Mouse (Mus musculus) lung, embryonic 14.5 days (tissue): ENCODE measurements around the gene Gm20481. TPM values are rescaled to one million over a fixed set of nuclear protein-coding genes. Genes with fewer than 3 reads are reported as not detected.

Source experiments
- ATAC-seq: fragments of 200-750 bp; cut with Nextera tagmentation; 2 replicates; pipeline ENCODE4 v1.8.0; 2017; ENCODE audit warnings: mild to moderate bottlenecking, moderate TSS enrichment, moderate library complexity; ENCODE audit not compliant: insufficient read depth
- DNase-seq: peaks from one replicate; pipeline ENCODE4 v3.0.0-alpha.2; 2015
- H3K27ac ChIP-seq: fragments of 300-500 bp; sonication (generic); 2 replicates; pipeline ENCODE4 v1.5.1; 2014; ENCODE audit warnings: low read depth, mild to moderate bottlenecking, moderate library complexity
- H3K27me3 ChIP-seq: fragments of 300-500 bp; sonication (generic); 2 replicates; pipeline ENCODE4 v1.6.1; 2014; ENCODE audit warnings: low read length, control low read depth; ENCODE audit not compliant: insufficient read depth
- H3K36me3 ChIP-seq: fragments of 300-500 bp; sonication (generic); 2 replicates; pipeline ENCODE4 v1.6.1; 2014; ENCODE audit warnings: control low read depth; ENCODE audit not compliant: insufficient read depth
- H3K4me1 ChIP-seq: fragments of 300-500 bp; sonication (generic); 2 replicates; pipeline ENCODE4 v1.6.1; 2014; ENCODE audit warnings: antibody characterized with exemption, control low read depth; ENCODE audit not compliant: insufficient read depth
- H3K4me2 ChIP-seq: fragments of 300-500 bp; sonication (generic); 2 replicates; pipeline ENCODE4 v1.6.1; 2014; ENCODE audit warnings: mild to moderate bottlenecking
- H3K4me3 ChIP-seq: fragments of 300-500 bp; sonication (generic); 2 replicates; pipeline ENCODE4 v1.5.1; 2014; ENCODE audit warnings: low read depth, low read length
- H3K9ac ChIP-seq: fragments of 300-500 bp; sonication (generic); 2 replicates; pipeline ENCODE4 v1.6.1; 2014
- H3K9me3 ChIP-seq: fragments of 300-500 bp; sonication (generic); 2 replicates; pipeline ENCODE4 v1.6.1; 2016; ENCODE audit warnings: low read depth, low read length, control low read depth
- CTCF ChIP-seq: IDR thresholded peaks from 2 replicates; pipeline ENCODE4 v1.5.1; 2016; ENCODE audit warnings: antibody characterized with exemption, low read depth
- WGBS: fragments of 180-500 bp; shearing (Covaris S2); extraction: QIAGEN DNeasy Blood & Tissue Kit; methylation state at CpG from one replicate; pipeline ENCODE4 v1.1.7; 2014; 5-methylcytosine and 5-hydroxymethylcytosine counted together
- polyA plus RNA-seq: library from polyadenylated mRNA; unstranded; fragments of >200 nt; fragmentation: Nextera tagmentation; extraction: Ambion mirVana; gene quantifications from 2 replicates; pipeline ENCODE4 v1.2.1, GENCODE M21; 2014

Gene Gm20481
- polyA plus RNA-seq, 1 experiment from 2014 or later = not detected

DNA sequence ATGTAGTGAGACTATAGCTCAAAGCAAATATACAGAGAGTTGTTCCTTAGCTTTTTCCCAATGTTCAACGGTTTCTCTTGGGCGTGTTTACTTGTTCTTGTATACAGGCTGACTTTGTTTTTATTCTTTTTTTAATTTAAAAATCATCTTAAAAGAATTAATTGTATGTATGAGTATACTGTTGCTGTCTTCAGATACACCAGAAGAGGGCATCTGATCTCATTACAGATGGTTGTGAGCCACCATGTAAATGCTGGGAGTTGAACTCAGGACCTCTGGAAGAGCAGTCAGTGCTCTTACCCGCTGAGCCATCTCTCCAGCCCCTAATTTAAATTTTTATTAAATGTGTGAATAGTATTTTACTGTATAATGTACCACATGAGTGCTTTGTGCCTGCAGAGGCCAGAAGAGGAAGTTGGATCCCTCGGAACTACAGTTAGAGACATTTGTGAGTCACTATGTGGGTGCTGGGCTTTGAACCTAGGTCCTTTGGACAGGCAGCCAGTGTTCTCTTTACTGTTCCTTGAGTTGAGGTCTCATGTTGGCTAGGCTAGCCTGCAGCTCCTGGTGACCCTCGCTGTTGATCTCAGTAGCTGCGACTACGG lies 37.8 kb downstream of the Gm20481 start:
- ATAC-seq = no peak
- Histone ChIP-seq H3K4me1 (peaks cover 9% of the 10 kb centered on the region), H3K4me2 (no peak overlapping the region), H3K27me3 (no peaks in the 10 kb centered on the region), H3K27ac (no peak overlapping the region), H3K9ac (no peak overlapping the region), H3K36me3 (peaks cover 90% of the 10 kb centered on the region), H3K9me3 (no peaks in the 10 kb centered on the region), H3K4me3 (no peak overlapping the region)
- WGBS = 94% methylated on average over 7 of the region's 7 CpGs
- TF ChIP-seq CTCF = no peak
- no peak for DNase-seq

DNA sequence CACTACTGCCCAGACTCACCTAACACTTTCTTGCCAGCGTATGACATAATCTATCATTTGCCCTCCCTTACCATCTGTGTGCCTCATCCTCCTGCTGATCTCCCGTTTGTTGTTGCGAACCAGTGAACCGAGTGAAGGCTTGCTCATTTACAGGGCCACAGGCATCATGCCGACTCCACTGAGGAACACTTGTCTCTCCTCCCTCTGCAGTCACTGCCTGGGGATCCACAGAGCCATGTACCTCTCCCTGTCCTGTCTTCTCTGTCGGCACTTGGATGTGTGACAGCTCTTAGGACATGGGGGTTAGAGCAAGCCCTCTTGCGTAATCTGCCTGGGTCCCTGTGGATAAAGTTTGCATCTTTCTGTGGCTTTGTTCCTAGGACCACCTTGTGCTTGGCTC lies 39.9 kb downstream of the Gm20481 start:
- Histone ChIP-seq H3K27me3 (no peaks in the 10 kb centered on the region), H3K27ac (no peak overlapping the region), H3K9ac (no peak overlapping the region), H3K4me1 (no peaks in the 10 kb centered on the region), H3K9me3 (no peaks in the 10 kb centered on the region), H3K36me3 (peaks cover 96% of the 10 kb centered on the region), H3K4me3 (no peak overlapping the region), H3K4me2 (no peak overlapping the region)
- DNase-seq (no peak), ATAC-seq (no peak)
- 85% methylated on average over 7 of the region's 7 CpGs for WGBS
- TF ChIP-seq CTCF = no peak

DNA sequence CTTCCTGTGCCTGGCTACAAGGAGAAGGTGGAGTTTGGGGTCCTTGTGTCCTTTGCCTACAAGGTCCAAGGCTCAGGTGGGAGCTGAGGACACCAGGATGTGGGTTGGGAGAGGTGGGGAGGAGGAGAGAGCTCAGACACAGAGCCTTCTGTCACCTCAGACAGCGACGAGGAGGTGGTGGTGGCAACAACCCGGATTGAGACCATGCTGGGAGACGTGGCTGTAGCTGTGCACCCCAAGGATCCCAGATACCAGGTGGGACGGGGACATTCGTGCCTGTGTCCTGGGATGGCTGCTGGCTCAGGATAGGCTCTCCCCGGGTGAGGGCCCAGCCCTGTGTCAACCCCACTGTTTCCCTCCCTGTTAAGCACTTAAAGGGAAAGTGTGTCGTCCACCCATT lies 41.7 kb downstream of the Gm20481 start:
- Histone ChIP-seq H3K36me3 (peaks cover 99% of the 10 kb centered on the region), H3K9me3 (no peaks in the 10 kb centered on the region), H3K27ac (no peak overlapping the region), H3K4me2 (no peak overlapping the region), H3K4me1 (no peaks in the 10 kb centered on the region), H3K4me3 (no peak overlapping the region), H3K9ac (no peak overlapping the region), H3K27me3 (no peaks in the 10 kb centered on the region)
- DNase-seq (no peak), ATAC-seq (no peak)
- WGBS = 86% methylated on average over 8 of the region's 8 CpGs
- no peak for TF ChIP-seq CTCF

DNA sequence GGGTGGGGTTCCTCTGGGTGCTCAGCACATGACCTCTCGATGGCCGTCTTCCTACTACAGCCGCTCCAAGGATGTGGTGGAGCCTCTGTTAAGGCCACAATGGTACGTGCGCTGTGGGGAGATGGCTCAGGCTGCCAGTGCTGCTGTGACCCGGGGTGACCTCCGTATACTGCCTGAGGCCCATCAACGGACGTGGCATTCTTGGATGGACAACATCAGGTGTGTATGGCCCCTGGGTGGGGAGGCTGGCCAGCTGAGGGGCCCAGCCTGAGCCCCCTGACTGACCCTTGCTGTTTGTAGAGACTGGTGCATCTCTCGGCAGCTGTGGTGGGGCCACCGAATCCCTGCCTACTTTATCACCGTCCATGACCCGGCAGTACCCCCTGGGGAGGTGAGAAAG lies 42.7 kb downstream of the Gm20481 start:
- Histone ChIP-seq H3K27me3 (no peaks in the 10 kb centered on the region), H3K4me1 (no peaks in the 10 kb centered on the region), H3K9me3 (no peaks in the 10 kb centered on the region), H3K36me3 (peaks cover 97% of the 10 kb centered on the region), H3K9ac (no peak overlapping the region), H3K4me2 (no peak overlapping the region), H3K4me3 (no peak overlapping the region), H3K27ac (no peak overlapping the region)
- DNase-seq (no peak), ATAC-seq (no peak)
- 77% methylated on average over 13 of the region's 13 CpGs for WGBS
- TF ChIP-seq CTCF = no peak

DNA sequence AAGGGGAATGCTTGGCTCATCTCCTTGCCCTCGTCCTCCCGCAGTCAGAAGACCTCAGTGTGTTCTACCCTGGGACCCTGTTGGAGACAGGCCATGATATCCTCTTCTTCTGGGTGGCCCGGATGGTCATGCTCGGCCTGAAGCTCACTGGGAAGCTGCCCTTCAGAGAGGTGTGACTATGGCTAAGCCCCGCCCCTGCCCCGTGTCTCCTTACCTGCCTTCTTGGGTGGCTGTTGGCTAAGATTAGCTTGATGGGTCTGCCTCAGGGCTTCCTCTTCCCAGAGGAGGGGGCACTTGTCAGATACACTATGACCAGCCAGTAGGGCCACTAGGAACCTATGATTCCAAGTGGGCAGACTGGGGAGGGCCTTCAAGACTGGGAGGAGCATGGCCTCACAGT lies 43.5 kb downstream of the Gm20481 start:
- no peaks in the 10 kb centered on the region for H3K27me3 ChIP-seq
- H3K27ac ChIP-seq = no peak overlapping the region
- no peak overlapping the region for H3K9ac ChIP-seq
- 71% methylated on average over 6 of the region's 6 CpGs for WGBS
- ATAC-seq = no peak
- DNase-seq = no peak
- peaks cover 93% of the 10 kb centered on the region for H3K36me3 ChIP-seq
- no peak overlapping the region for H3K4me2 ChIP-seq
- no peak for TF ChIP-seq CTCF
- H3K4me3 ChIP-seq = no peak overlapping the region
- H3K4me1 ChIP-seq = no peaks in the 10 kb centered on the region
- no peaks in the 10 kb centered on the region for H3K9me3 ChIP-seq

DNA sequence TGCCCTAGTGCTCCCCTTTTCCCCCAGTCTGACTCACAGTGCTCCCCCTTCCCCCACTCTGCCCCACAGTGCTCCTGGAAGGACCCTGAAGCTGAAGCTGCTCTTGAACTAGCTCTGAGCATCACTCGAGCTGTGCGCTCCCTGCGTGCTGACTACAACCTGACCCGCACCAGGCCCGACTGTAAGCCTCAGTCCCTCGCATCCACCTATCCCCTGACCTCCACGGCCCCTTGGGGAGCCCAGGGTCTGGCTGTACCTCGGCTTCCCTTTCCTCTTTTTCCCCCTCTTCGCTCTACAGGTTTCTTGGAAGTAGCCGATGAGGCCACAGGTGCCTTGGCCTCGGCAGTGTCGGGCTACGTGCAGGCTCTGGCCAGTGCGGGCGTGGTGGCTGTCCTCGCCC lies 45.6 kb downstream of the Gm20481 start:
- no peak for TF ChIP-seq CTCF
- H3K9me3 ChIP-seq = no peaks in the 10 kb centered on the region
- H3K27ac ChIP-seq = no peak overlapping the region
- ATAC-seq (no peak), DNase-seq (no peak)
- H3K27me3 ChIP-seq = no peaks in the 10 kb centered on the region
- H3K9ac ChIP-seq = no peak overlapping the region
- H3K4me2 ChIP-seq = no peak overlapping the region
- H3K4me3 ChIP-seq = no peak overlapping the region
- H3K36me3 ChIP-seq = peaks cover 72% of the 10 kb centered on the region
- 91% methylated on average over 16 of the region's 16 CpGs for WGBS
- H3K4me1 ChIP-seq = no peaks in the 10 kb centered on the region

DNA sequence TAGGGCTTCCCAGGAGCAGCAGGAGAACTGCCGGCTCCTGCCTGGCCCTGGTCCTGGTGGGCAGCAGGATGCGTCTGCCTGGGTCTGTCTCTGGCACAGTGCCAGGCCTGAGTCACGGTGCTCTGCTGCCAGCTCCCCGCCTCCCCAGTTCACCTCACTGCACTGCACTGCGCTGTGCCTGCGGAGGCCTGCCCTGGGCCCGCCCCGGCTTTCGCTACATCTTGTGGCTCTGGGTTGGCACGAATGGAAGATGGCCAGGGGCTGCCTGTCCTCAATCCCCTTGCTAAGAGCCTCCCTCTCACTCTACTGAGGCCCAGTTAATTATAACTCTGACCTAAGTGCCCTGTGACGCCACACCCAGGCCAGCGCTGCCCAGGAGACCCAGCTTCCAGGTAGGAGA lies 46.7 kb downstream of the Gm20481 start, which contains the start of gene Vwa7:
TSS of gene Vwa7 (plus strand) at position 204 of the 400 bp plus-strand sequence.
- Histone ChIP-seq H3K4me1 (no peaks in the 10 kb centered on the region), H3K36me3 (peaks cover 62% of the 10 kb centered on the region), H3K27ac (no peak within 1 kb of the TSS), H3K4me3 (no peak within 1 kb of the TSS), H3K27me3 (no peaks in the 10 kb centered on the region), H3K4me2 (no peak within 1 kb of the TSS), H3K9ac (no peak within 1 kb of the TSS), H3K9me3 (no peaks in the 10 kb centered on the region)
- no peak for ATAC-seq
- WGBS = 62% methylated on average over 12 of the region's 12 CpGs
- peak; percentile 57 for DNase-seq
- no peak for TF ChIP-seq CTCF
